Mouse (Mus musculus): ENCODE measurements around the gene Lipa. TPM values are rescaled to one million over a fixed set of nuclear protein-coding genes. Genes with fewer than 3 reads are reported as not detected.
A peak's percentile ranks its signal among the peaks of the same experiment; 100 is the strongest.

Lipa gene
- polyA plus RNA-seq, 2 experiments, result 22.7 to 40.4 TPM

DNA sequence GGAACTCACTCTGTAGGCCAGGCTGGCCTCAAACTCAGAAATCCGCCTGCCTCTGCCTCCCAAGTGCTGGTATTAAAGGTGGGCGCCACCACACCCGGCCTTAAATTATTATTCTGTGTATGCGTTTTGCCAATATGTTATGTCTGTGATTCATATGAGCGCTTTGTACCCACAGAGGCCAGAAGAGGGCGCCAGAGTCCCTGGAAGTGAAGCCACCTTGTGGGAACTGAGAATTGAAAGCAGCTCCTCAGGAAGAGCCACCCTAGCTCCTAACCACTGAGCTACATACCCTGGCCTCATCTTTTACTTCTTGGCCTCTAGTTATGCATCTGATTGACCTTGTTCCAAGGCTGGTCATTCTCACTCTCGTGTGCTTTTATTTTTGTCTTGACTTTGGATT lies 20.7 kb upstream of the Lipa start:
- ATAC-seq (ENCODE audit: insufficient read depth) (no peak), DNase-seq (ENCODE audit: low read depth in 3 of 3, low spot score in 3 of 3) (peak; percentile 62 to 65 (median 63))
- Histone ChIP-seq H3K27me3 (ENCODE audit: control insufficient read depth, insufficient read depth, low read length) (no peaks in the 10 kb centered on the region), H3K36me3 (replicated peaks; ENCODE audit: control insufficient read depth, insufficient read depth, low read depth) (no peaks in the 10 kb centered on the region), H3K27ac (no peak overlapping the region), H3K4me1 (replicated peaks; ENCODE audit: control insufficient read depth in 2 of 2, insufficient read depth in 2 of 2, low read length in 1 of 2) (peaks cover 0 to 4% of the 10 kb centered on the region in 2 experiments; a peak in 2 of 4 replicates), H3K9me3 (ENCODE audit: control insufficient read depth, low read length) (no peaks in the 10 kb centered on the region), H3K9ac (replicated peaks) (no peak overlapping the region), H3K4me3 (ENCODE audit: insufficient read depth in 1 of 2, low read depth in 2 of 2, low read length in 2 of 2) (no peak overlapping the region), H3K4me2 (ENCODE audit: low read depth) (no peak overlapping the region)
- WGBS (ENCODE audit: insufficient replicate concordance), result 18% methylated on average over 7 of the region's 7 CpGs
- TF ChIP-seq CTCF (IDR thresholded peaks at IDR 0.05; ENCODE audit: low read depth) (peak; percentile 86), EP300 (IDR thresholded peaks at IDR 0.05; ENCODE audit: low read depth) (no peak)

DNA sequence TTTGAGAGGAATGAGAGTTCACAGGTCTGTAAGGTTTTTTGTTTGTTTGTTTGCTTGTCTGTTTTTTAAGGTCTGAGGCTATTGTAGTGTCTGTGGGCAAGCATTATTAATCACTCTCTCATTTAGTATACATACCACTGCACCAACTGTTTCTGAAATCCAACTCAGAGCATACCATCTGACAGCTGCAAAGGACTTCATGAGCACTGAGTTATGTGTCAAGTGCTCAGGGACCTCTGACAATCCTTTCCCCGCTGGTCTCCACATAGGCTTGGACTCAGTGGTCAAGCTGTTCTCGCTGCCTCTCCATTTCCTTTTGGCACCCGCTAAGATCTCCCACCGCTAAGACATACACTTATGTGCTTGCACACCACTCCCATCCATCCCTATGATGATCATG lies 18.9 kb upstream of the Lipa start:
- Histone ChIP-seq H3K4me2 (ENCODE audit: low read depth) (no peak overlapping the region), H3K9me3 (ENCODE audit: control insufficient read depth, low read length) (no peaks in the 10 kb centered on the region), H3K4me1 (replicated peaks; ENCODE audit: control insufficient read depth in 2 of 2, insufficient read depth in 2 of 2, low read length in 1 of 2) (no peaks in the 10 kb centered on the region), H3K4me3 (ENCODE audit: insufficient read depth in 1 of 2, low read depth in 2 of 2, low read length in 2 of 2) (no peak overlapping the region), H3K9ac (replicated peaks) (no peak overlapping the region), H3K27me3 (ENCODE audit: control insufficient read depth, insufficient read depth, low read length) (no peaks in the 10 kb centered on the region), H3K27ac (no peak overlapping the region), H3K36me3 (replicated peaks; ENCODE audit: control insufficient read depth, insufficient read depth, low read depth) (no peaks in the 10 kb centered on the region)
- DNase-seq (ENCODE audit: low read depth in 3 of 3, low spot score in 3 of 3) (no peak), ATAC-seq (ENCODE audit: insufficient read depth) (no peak)
- 61% methylated on average over 4 of the region's 4 CpGs for WGBS (ENCODE audit: insufficient replicate concordance)
- no peak for TF ChIP-seq EP300 (IDR thresholded peaks at IDR 0.05; ENCODE audit: low read depth)
- no peak for TF ChIP-seq CTCF (IDR thresholded peaks at IDR 0.05; ENCODE audit: low read depth)

GRCm38 (mm10) chr19:34539422-34539821 lies 12.1 kb upstream of the Lipa start:
- TF ChIP-seq EP300 (IDR thresholded peaks at IDR 0.05; ENCODE audit: low read depth), result no peak
- no peak for TF ChIP-seq CTCF (IDR thresholded peaks at IDR 0.05; ENCODE audit: low read depth)
- no peak for ATAC-seq (ENCODE audit: insufficient read depth)
- H3K27ac ChIP-seq, result no peak overlapping the region

DNA sequence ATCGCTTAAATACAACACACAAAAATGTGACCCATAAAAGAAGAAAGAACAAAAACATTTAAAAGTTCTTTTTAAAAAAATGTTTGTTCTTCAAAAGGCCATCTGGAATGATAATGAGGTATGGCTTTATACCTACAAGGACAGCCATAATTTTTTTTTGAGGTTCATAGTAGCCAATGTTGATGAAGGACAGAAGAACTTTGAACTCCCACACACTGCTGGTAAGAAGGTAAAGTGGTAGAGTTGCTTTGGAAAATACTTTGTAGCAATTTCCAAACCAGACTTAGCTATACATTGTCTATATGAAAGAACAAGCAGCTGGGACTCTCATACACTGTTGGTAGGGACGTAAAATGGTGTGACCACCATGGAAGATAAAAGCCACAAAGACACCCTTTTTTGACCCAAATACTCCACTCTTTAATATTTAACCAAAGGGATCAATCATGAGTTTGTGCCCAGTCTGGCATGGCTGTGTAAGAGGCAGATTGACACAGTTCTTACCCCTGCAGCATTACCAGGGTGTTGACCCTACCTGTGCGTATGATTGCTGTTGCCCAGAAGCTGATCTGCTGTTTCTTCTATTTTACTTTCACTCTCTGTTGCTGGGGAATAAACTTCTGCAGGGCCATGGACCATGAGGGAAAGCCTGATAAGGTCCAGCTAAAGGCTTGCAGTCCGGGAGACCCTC lies 4.9 kb upstream of the Lipa start:
- Histone ChIP-seq H3K4me1 (replicated peaks; ENCODE audit: control insufficient read depth in 2 of 2, insufficient read depth in 2 of 2, low read length in 1 of 2) (no peaks in the 10 kb centered on the region), H3K9me3 (ENCODE audit: control insufficient read depth, low read length) (no peaks in the 10 kb centered on the region), H3K4me3 (ENCODE audit: insufficient read depth in 1 of 2, low read depth in 2 of 2, low read length in 2 of 2) (no peak overlapping the region), H3K27me3 (ENCODE audit: control insufficient read depth, insufficient read depth, low read length) (no peaks in the 10 kb centered on the region), H3K9ac (replicated peaks) (no peak overlapping the region), H3K4me2 (ENCODE audit: low read depth) (no peak overlapping the region), H3K36me3 (replicated peaks; ENCODE audit: control insufficient read depth, insufficient read depth, low read depth) (no peaks in the 10 kb centered on the region), H3K27ac (no peak overlapping the region)
- TF ChIP-seq EP300 (IDR thresholded peaks at IDR 0.05; ENCODE audit: low read depth) (no peak), CTCF (IDR thresholded peaks at IDR 0.05; ENCODE audit: low read depth) (no peak)
- no peak for ATAC-seq (ENCODE audit: insufficient read depth)
- no peak for DNase-seq (ENCODE audit: low read depth in 3 of 3, low spot score in 3 of 3)
- 66% methylated on average over 4 of the region's 4 CpGs for WGBS (ENCODE audit: insufficient replicate concordance)

More at GRCm38 (mm10) chr19:34539422-34539821, 12.1 kb upstream of the Lipa start:
- Histone ChIP-seq H3K9me3 (ENCODE audit: control insufficient read depth, low read length) (no peaks in the 10 kb centered on the region), H3K4me2 (ENCODE audit: low read depth) (no peak overlapping the region), H3K4me1 (replicated peaks; ENCODE audit: control insufficient read depth in 2 of 2, insufficient read depth in 2 of 2, low read length in 1 of 2) (no peaks in the 10 kb centered on the region), H3K9ac (replicated peaks) (no peak overlapping the region), H3K4me3 (ENCODE audit: insufficient read depth in 1 of 2, low read depth in 2 of 2, low read length in 2 of 2) (no peak overlapping the region), H3K36me3 (replicated peaks; ENCODE audit: control insufficient read depth, insufficient read depth, low read depth) (no peaks in the 10 kb centered on the region), H3K27me3 (ENCODE audit: control insufficient read depth, insufficient read depth, low read length) (no peaks in the 10 kb centered on the region)
- no peak for DNase-seq (ENCODE audit: low read depth in 3 of 3, low spot score in 3 of 3)
- 66% methylated on average over 1 of the region's 1 CpGs for WGBS (ENCODE audit: insufficient replicate concordance)

GRCm38 (mm10) chr19:34526321-34526923 lies 852 bp downstream of the Lipa start:
- Histone ChIP-seq H3K4me2 (ENCODE audit: low read depth) (peak overlapping the region; percentile 95), H3K27ac (peak overlapping the region; percentile 57), H3K9me3 (ENCODE audit: control insufficient read depth, low read length) (no peaks in the 10 kb centered on the region), H3K4me1 (replicated peaks; ENCODE audit: control insufficient read depth in 2 of 2, insufficient read depth in 2 of 2, low read length in 1 of 2) (peaks cover 4 to 6% of the 10 kb centered on the region in 2 experiments; a peak in 2 of 4 replicates), H3K27me3 (ENCODE audit: control insufficient read depth, insufficient read depth, low read length) (no peaks in the 10 kb centered on the region), H3K36me3 (replicated peaks; ENCODE audit: control insufficient read depth, insufficient read depth, low read depth) (no peaks in the 10 kb centered on the region; the same call in 1 of the 2 replicates), H3K4me3 (ENCODE audit: insufficient read depth in 1 of 2, low read depth in 2 of 2, low read length in 2 of 2) (peak overlapping the region; percentile 65 to 69), H3K9ac (replicated peaks) (peak overlapping the region; percentile 52)
- ATAC-seq (ENCODE audit: insufficient read depth), result peak; percentile 32; the same call in 1 of the 2 replicates
- peak in 1 of 3 experiments; percentile 27 for DNase-seq (ENCODE audit: low read depth in 3 of 3, low spot score in 3 of 3)
- TF ChIP-seq CTCF (IDR thresholded peaks at IDR 0.05; ENCODE audit: low read depth), result peak; percentile 35; the same call in 1 of the 2 replicates
- no peak for TF ChIP-seq EP300 (IDR thresholded peaks at IDR 0.05; ENCODE audit: low read depth)
- 1% methylated on average over 11 of the region's 11 CpGs for WGBS (ENCODE audit: insufficient replicate concordance)

All from liver, embryonic 14.5 days (tissue).